Mouse (Mus musculus) Patski (cell line): ENCODE measurements at regions not wholly inside any gene's neighbourhood (a gene's known extent, or its start where the extent isn't known, plus 50 kb on each side); places are given as distances from the start of the nearest gene placed in this dataset.

Experiments
- ATAC-seq: fragments of 100-300 bp; one replicate; pipeline ENCODE4 v1.8.0; 2021
- CTCF ChIA-PET: fragments of 350-600 bp; sonication (Branson Sonifier 250); formaldehyde crosslinking; loops from one replicate; lab custom pipeline; 2022; ENCODE audit warnings: inconsistent platforms; lab: Charles Lee
- POLR2A ChIA-PET: fragments of 350-600 bp; sonication (Branson Sonifier 250); formaldehyde crosslinking; loops from one replicate; lab custom pipeline; 2022; ENCODE audit warnings: antibody characterized with exemption, inconsistent platforms; lab: Charles Lee
- DNase-seq: peaks from one replicate; pipeline ENCODE4 v3.0.0-alpha.2; 2011; ENCODE audit warnings: low read depth, low spot score
- H3K27me3 ChIP-seq: fragments of 371-371 bp; one replicate; pipeline ENCODE4 v1.5.1; 2021
- CTCF ChIP-seq: fragments of 100-300 bp; IDR thresholded peaks from one replicate; pipeline ENCODE4 v1.5.1; 2021
- in situ Hi-C: fragments of 300-500 bp; cut with MboI; formaldehyde crosslinking; loops from 3 replicates; pipeline ENCODE4 v1.11.1; 2018; ENCODE audit warnings: low pct_unique_long_range_greater_than_20kb, mixed read lengths

- POLR2A ChIA-PET = no interaction called here
- no peak for DNase-seq
These were observed 551.2 kb upstream of the Slit2 start for GRCm38 (mm10) chr5:47431599-47432328.

GRCm38 (mm10) chr5:47436455-47436854 lies 546.5 kb upstream of the Slit2 start:
- ChIA-PET POLR2A (no interaction called here), CTCF (interaction anchor here (1.1 kb wide), 1 partner anchor 14 kb away, joined by 3 read pairs; no protein-coding TSS in a partner anchor)
- H3K27me3 ChIP-seq = peaks cover 35% of the 10 kb centered on the region
- in situ Hi-C loops = no loop called here
- DNase-seq = no peak
- no peak for ATAC-seq
- no peak for TF ChIP-seq CTCF

More at GRCm38 (mm10) chr5:47431599-47432328, 551.2 kb upstream of the Slit2 start:
- CTCF ChIA-PET = no interaction called here
- H3K27me3 ChIP-seq = peaks cover 44% of the 10 kb centered on the region
- TF ChIP-seq CTCF = no peak
- no peak for ATAC-seq
- in situ Hi-C loops = no loop called here

GRCm38 (mm10) chr5:47446305-47447028 lies 536.5 kb upstream of the Slit2 start:
- DNase-seq = no peak
- H3K27me3 ChIP-seq = peaks cover 32% of the 10 kb centered on the region
- CTCF ChIA-PET = interaction anchor here (1.0 kb wide), 1 partner anchor 24 kb away, joined by 3 read pairs; no protein-coding TSS in a partner anchor
- in situ Hi-C loops = no loop called here
- POLR2A ChIA-PET = no interaction called here
- TF ChIP-seq CTCF = no peak
- ATAC-seq = no peak

- CTCF ChIA-PET = no interaction called here
- no peak for TF ChIP-seq CTCF
- POLR2A ChIA-PET = no interaction called here
- no peak for ATAC-seq
- H3K27me3 ChIP-seq = peaks cover 8% of the 10 kb centered on the region
- in situ Hi-C loops = no loop called here
- DNase-seq = no peak
These were observed 518.1 kb upstream of the Slit2 start for GRCm38 (mm10) chr5:47464848-47465247.

- CTCF ChIA-PET = no interaction called here
- POLR2A ChIA-PET = no interaction called here
- TF ChIP-seq CTCF = no peak
- DNase-seq = no peak
- in situ Hi-C loops = no loop called here
- peaks cover 5% of the 10 kb centered on the region for H3K27me3 ChIP-seq
- no peak for ATAC-seq
These were observed 513.5 kb upstream of the Slit2 start for GRCm38 (mm10) chr5:47469394-47469793.

- TF ChIP-seq CTCF = no peak
- ATAC-seq (peak; percentile 91), DNase-seq (peak; percentile 85)
- ChIA-PET POLR2A (no interaction called here), CTCF (no interaction called here)
- H3K27me3 ChIP-seq = no peaks in the 10 kb centered on the region
- in situ Hi-C loops = loop anchor here (5.0 kb wide), 1 partner anchor 35 kb away; no protein-coding TSS in a partner anchor
These were observed 510.7 kb upstream of the Slit2 start for GRCm38 (mm10) chr5:47472027-47472825.

- in situ Hi-C loops = no loop called here
- ChIA-PET CTCF (no interaction called here), POLR2A (no interaction called here)
- H3K27me3 ChIP-seq = no peaks in the 10 kb centered on the region
- ATAC-seq (no peak), DNase-seq (no peak)
- TF ChIP-seq CTCF = no peak
These were observed 503.0 kb upstream of the Slit2 start for GRCm38 (mm10) chr5:47479908-47480307.

GRCm38 (mm10) chr5:47496218-47496617 lies 486.7 kb upstream of the Slit2 start:
- POLR2A ChIA-PET = no interaction called here

GRCm38 (mm10) chr5:47502764-47503416 lies 480.0 kb upstream of the Slit2 start:
- no peaks in the 10 kb centered on the region for H3K27me3 ChIP-seq
- CTCF ChIA-PET = no interaction called here
- ATAC-seq (peak; percentile 99), DNase-seq (peak; percentile 95)
- POLR2A ChIA-PET = interaction anchor here (0.6 kb wide), 1 partner anchor 175 kb away, joined by 3 read pairs; no protein-coding TSS in a partner anchor
- no peak for TF ChIP-seq CTCF
- in situ Hi-C loops = no loop called here

More at GRCm38 (mm10) chr5:47496218-47496617, 486.7 kb upstream of the Slit2 start:
- H3K27me3 ChIP-seq = no peaks in the 10 kb centered on the region
- in situ Hi-C loops = no loop called here
- no peak for TF ChIP-seq CTCF
- DNase-seq (no peak), ATAC-seq (no peak)
- CTCF ChIA-PET = no interaction called here
